Mouse (Mus musculus) left cerebral cortex, adult 11 months (tissue): ENCODE measurements at regions not wholly inside any gene's neighbourhood (a gene's known extent, or its start where the extent isn't known, plus 50 kb on each side); places are given as distances from the start of the nearest gene placed in this dataset.

Source experiments
- DNase-seq: peaks from one replicate; pipeline ENCODE4 v3.0.0; 2022; ENCODE audit warnings: low spot score

GRCm38 (mm10) chr13:93243076-93243475 is 50.9 kb upstream of the Tent2 start:
- peak; percentile 44 for DNase-seq

- no peak for DNase-seq
These were observed 50.7 kb upstream of the Homer1 start for GRCm38 (mm10) chr13:93248711-93249110.
